Mouse (Mus musculus): ENCODE data around the gene Pomp. TPM values are rescaled to one million over a fixed set of nuclear protein-coding genes. Genes with fewer than 3 reads are reported as not detected.
"Not testable (repeated sequence)": the region's sequence is repeated elsewhere in the genome, so short reads cannot be mapped to it uniquely, and the experiment has no call there.

The Pomp gene
- total RNA-seq, 2 experiments from 2014 or later, result 140 to 145 TPM

DNA sequence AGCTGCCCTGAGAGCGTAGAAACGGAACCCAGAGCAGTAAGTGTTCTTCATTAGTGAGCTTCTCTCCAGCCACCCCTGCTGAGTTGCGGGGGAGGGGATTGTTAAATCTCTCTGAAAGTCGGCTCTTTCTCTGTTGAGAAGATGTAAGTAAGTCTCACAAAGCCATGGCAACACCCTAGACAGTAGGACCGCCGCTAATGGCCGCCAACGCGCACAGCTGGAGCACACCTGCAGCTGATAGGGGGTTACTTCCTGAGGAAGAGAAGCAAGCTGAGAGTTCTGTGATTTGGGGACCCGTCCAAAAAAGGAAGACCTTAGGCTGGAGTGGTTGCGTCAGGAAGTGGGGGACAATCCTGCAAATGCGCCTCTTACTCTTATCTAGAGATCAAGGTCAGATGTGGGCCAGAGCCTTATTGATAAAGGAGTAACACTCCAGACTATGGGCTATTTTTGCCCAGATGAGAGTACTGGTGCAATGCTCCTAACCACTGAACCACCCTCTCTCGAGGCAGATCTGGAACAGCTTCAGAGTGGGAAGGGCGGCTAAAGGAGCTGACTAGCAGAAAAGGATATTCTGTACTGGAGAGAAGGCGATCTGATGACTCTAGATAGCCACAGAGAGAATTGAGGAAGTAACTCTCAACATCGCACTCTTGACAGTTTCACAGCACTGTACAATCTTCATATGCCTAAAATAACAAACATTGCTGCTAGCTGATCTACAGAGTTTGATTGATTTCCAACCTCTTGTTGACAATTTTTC is 35.4 kb downstream of the Pomp start:
- DNase-seq, result no peak
- intact Hi-C loops (cut with DNase I; ENCODE audit: low total_unique reads), result no loop called here

DNA sequence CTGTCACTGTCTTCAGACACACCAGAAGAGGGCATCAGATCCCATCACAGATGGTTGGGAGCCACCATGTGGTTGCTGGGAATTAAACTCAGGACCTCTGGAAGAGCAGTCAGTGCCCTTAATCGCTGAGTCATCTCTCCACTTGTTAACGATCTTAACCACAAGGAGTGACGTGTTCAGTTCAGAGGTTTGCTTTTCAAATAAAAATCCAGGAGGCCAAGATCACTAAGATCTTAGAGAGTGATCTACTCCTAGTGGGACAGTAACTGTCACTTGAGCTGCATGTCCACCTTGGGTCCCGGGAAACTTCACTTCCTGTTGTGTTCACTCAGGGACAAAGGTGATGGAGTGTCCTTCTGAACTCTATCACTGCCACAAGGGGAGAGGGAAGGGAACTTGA is 36.2 kb downstream of the Pomp start:
- intact Hi-C loops (cut with DNase I; ENCODE audit: low total_unique reads); DNase-seq: not testable (repeated sequence)

- intact Hi-C loops (cut with DNase I; ENCODE audit: low total_unique reads), result no loop called here
- DNase-seq, result no peak
These were observed 38.0 kb downstream of the Pomp start for GRCm38 (mm10) chr5:147898254-147898653.

DNA sequence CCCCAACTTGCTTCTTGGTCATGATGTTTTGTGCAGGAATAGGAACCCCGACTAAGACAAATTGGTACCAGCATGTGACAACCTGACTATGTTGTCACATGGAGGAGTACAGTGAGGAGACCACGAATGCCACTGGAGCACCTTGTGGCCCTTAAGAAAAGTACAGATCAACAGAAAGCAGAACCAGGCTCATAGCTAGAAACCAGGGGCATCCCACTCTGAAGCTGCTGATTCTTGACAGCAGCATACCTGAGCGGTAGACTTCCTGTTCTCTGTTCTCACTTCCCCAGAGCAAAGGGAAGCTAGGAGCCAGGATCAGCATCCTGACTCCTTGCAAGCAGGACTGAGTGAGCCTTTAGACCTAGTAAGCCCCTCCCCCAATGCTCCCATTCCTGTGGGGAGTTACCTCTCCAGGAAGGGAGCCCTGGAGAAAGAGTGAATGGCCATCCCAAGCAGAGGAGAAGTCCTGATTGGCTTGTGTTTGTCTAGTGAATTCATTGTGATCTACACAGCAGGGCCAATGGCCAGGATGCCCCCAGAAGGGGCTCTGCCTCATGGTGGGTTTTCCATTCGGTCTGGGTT is 38.8 kb downstream of the Pomp start:
- intact Hi-C loops (cut with DNase I; ENCODE audit: low total_unique reads), result no loop called here
- DNase-seq, result no peak

DNA sequence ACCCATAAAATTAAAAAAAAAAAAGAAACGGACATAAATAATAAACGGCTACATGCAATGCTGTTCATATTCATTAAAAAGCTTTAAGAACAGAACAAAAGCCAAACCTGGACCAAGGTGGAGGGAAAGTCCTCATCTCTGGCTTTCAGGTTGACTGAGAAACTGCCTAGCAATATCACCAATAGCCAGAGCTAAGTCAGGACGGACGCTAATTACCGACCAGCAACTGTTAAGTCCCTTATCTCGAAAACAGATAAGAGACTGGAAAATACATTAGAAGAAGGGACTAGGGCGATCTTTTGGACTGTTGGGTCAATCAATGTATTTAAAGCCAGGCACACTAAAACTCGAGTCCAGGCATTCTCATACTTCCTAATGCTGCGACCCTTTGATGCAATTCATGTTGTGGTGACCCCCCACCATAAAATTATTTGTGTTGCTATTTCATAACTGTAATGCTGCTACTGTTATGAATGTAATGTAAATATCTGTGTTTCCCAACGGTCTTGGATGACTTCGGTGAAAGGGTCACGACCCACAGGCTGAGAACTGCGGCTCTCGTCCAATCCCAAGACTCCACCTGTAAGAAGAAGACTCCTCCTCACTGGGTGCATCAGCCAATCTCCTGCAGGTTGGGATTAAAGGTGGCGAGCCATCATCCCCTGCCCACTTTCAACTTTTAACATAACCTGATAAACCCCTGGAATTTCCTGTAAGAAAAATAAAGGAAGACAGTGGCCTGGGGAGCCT is 41.9 kb downstream of the Pomp start:
- intact Hi-C loops (cut with DNase I; ENCODE audit: low total_unique reads), result no loop called here
- no peak for DNase-seq

- intact Hi-C loops (cut with DNase I; ENCODE audit: low total_unique reads), result no loop called here
- DNase-seq, result no peak
These were observed 42.9 kb downstream of the Pomp start for GRCm38 (mm10) chr5:147903166-147903565.

DNA sequence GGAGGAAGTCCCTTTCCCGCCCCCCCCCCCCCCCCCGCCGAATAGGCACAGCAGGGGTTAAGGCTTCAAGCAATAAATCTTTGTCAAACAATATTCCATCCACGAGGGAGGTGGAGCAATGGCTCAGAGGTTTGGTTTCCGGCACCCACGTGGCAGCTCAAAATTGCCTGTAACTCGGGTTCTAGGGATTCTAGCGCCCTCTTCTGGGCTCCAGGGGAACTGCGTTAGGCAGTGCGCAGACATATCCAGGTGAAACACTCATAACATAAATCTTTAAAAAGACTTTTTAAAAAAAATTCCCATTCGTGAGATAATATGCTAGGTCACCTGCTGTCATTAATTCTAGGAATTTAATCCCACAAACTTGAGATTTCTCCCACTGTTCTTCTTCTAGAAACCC is 46.9 kb downstream of the Pomp start:
- intact Hi-C loops (cut with DNase I; ENCODE audit: low total_unique reads), result no loop called here
- DNase-seq, result no peak

- no peak for DNase-seq
- intact Hi-C loops (cut with DNase I; ENCODE audit: low total_unique reads), result no loop called here
These were observed 47.6 kb downstream of the Pomp start for GRCm38 (mm10) chr5:147907851-147908250.

GRCm38 (mm10) chr5:147910807-147911509 is 50.7 kb downstream of the Pomp start:
- DNase-seq, result no peak
- intact Hi-C loops (cut with DNase I; ENCODE audit: low total_unique reads), result no loop called here

DNA sequence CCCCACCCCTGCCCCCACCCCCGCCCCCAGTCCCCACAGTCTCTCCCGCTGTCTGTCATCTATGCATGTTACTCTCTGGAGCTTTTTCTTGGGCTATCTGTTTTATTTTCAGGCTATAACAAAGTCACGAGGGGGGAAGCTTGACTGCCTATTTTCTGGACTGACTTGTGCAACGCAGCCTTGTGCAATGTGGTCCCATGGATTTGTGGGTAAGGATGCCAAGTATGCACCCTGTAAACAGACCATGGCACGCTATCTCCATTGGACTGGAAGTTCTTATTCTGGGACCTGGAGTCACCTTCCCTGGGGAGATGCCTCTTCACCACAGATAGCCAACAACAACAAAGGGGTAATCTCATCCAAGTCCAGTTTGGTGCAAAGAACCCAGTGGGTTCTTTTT is 51.5 kb downstream of the Pomp start:
- DNase-seq, result no peak
- intact Hi-C loops (cut with DNase I; ENCODE audit: low total_unique reads), result no loop called here

- intact Hi-C loops (cut with DNase I; ENCODE audit: low total_unique reads), result no loop called here
- DNase-seq, result no peak
These were observed 53.1 kb downstream of the Pomp start for GRCm38 (mm10) chr5:147913241-147913842.

GRCm38 (mm10) chr5:147915038-147915566 is 54.8 kb downstream of the Pomp start:
- intact Hi-C loops (cut with DNase I; ENCODE audit: low total_unique reads), result no loop called here

GRCm38 (mm10) chr5:147916171-147916570 is 55.9 kb downstream of the Pomp start:
- intact Hi-C loops (cut with DNase I; ENCODE audit: low total_unique reads), result no loop called here

More at GRCm38 (mm10) chr5:147915038-147915566, 54.8 kb downstream of the Pomp start:
- DNase-seq, result no peak

DNA sequence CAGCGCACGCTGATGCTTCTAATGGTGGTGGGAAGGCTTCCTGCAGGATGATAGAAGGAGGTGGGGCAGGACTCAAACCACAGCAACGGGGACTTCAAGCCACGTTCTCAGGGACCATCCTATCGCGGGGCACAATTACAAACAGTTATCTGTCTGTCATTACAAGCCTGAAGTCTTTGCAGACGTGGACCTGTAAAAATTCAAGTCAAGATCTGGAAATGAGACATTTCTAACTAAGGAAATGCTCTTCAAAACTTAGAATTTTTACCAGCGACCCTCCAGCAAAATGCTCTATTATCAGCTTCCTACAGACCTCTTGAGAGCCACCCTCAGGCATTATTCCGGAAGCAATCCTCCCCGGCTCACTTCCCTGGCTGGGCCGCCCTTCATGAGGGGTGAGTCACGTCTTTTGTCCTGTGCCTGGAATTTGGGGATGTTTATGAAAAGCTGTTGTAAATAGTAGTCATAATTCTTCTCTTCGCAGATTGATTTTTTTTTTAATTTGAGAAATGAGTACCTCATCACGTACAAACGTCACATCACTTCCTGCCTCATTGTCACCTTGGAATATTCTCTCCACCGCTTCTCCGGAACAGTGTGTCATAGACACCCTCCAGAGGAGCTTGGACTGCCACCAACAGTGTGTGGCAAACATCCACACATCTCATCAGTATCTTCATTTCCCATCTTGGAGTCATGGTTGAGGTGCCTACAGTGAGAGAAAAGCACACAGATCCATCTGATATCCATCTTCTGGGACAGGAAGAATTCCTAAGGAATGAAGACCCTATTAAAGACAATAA is 58.0 kb downstream of the Pomp start:
- intact Hi-C loops (cut with DNase I; ENCODE audit: low total_unique reads), result no loop called here
- no peak for DNase-seq

More at GRCm38 (mm10) chr5:147916171-147916570, 55.9 kb downstream of the Pomp start:
- DNase-seq, result no peak

- intact Hi-C loops (cut with DNase I; ENCODE audit: low total_unique reads), result no loop called here
- no peak for DNase-seq
These were observed 64.4 kb downstream of the Pomp start for GRCm38 (mm10) chr5:147924621-147925020.

Measured in gastrocnemius, postnatal 14 days (tissue).